Mouse (Mus musculus): ENCODE measurements around the gene Rnf41. TPM values are rescaled to one million over a fixed set of nuclear protein-coding genes. Genes with fewer than 3 reads are reported as not detected.

Rnf41 gene
- polyA plus RNA-seq (2015; fragmentation: Nextera tagmentation; extraction: Ambion mirVana): 28.0 and 29.6 TPM in 2 replicates

GRCm38 (mm10) chr10:128411211-128412054 lies at the start of gene Rnf41, which contains the start of gene Nabp2:
Gene Rnf41 (plus strand): TSS chr10:128411657.
Gene Nabp2 (minus strand): TSS chr10:128411492.

GRCm38 (mm10) chr10:128368402-128369217 lies 42.8 kb upstream of the Rnf41 start, which contains the start of gene Coq10a:
Gene Coq10a (minus strand): TSS chr10:128368997.

GRCm38 (mm10) chr10:128376455-128377211 lies 34.8 kb upstream of the Rnf41 start, which contains the start of gene Ankrd52:
Gene Ankrd52 (plus strand): TSS chr10:128377115.

DNA sequence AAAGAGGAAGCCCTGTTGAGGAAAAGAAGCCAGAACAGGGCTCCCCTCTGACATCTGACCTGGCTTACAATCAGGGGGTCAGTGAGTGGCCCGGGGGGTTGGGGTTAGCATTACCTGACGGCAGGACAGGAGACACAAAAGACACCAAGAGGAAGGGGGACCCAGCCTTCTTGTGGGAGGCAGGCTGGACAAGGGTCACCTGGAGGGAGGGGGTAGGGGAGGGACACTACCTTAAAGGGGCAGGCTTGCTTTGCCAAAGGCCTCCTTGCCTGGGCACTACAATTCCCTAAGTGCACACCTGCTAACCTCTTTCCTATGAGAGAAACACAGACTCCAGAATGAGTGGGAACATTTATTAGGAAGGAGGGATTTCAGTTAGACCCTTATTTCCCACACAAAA lies 10.4 kb upstream of the Rnf41 start, which contains the start of gene Slc39a5:
TSS of gene Slc39a5 (minus strand) at position 174 of the 400 bp plus-strand sequence.

GRCm38 (mm10) chr10:128458719-128459408 lies 47.4 kb downstream of the Rnf41 start, which contains the start of gene Smarcc2:
Gene Smarcc2 (plus strand): TSS chr10:128459248.

Small RNAs within 50 kb of the gene (microRNA-seq; reads per million reads assigned to microRNA genes)
- gene Gm25361 (ENCODE audit: borderline replicate concordance, insufficient number of aligned reads): not detected
- gene Gm26308 (ENCODE audit: borderline replicate concordance, insufficient number of aligned reads): not detected
- not detected for gene Mir6914 (ENCODE audit: borderline replicate concordance, insufficient number of aligned reads)
- gene Mir6915 (ENCODE audit: borderline replicate concordance, insufficient number of aligned reads): 1.4 reads per million
- not detected for gene Mir8105 (ENCODE audit: borderline replicate concordance, insufficient number of aligned reads)

Other genes with a start within 250 kb of the Rnf41 start
- 23.6 and 24.9 TPM in 2 replicates for gene Rbms2, start 231.4 kb upstream of the Rnf41 start, polyA plus RNA-seq (2015; fragmentation: Nextera tagmentation; extraction: Ambion mirVana)
- 2.2 and 2.7 TPM in 2 replicates for gene Gls2, start 217.2 kb upstream of the Rnf41 start, polyA plus RNA-seq (2015; fragmentation: Nextera tagmentation; extraction: Ambion mirVana)
- gene Spryd4, start 199.8 kb upstream of the Rnf41 start, polyA plus RNA-seq (2015; fragmentation: Nextera tagmentation; extraction: Ambion mirVana): 23.9 and 27.8 TPM in 2 replicates
- not detected in 2 replicates for gene Mip, start 185.8 kb upstream of the Rnf41 start, polyA plus RNA-seq (2015; fragmentation: Nextera tagmentation; extraction: Ambion mirVana)
- 14.5 and 19.1 TPM in 2 replicates for gene Timeless, start 179.6 kb upstream of the Rnf41 start, polyA plus RNA-seq (2015; fragmentation: Nextera tagmentation; extraction: Ambion mirVana)
- 0.97 and 1.8 TPM in 2 replicates for gene Apon, start 157.6 kb upstream of the Rnf41 start, polyA plus RNA-seq (2015; fragmentation: Nextera tagmentation; extraction: Ambion mirVana)
- 60.4 and 84.4 TPM in 2 replicates for gene Apof, start 143.0 kb upstream of the Rnf41 start, polyA plus RNA-seq (2015; fragmentation: Nextera tagmentation; extraction: Ambion mirVana)
- 14.1 and 24.5 TPM in 2 replicates for gene Stat2, start 141.1 kb upstream of the Rnf41 start, polyA plus RNA-seq (2015; fragmentation: Nextera tagmentation; extraction: Ambion mirVana)
- gene Il23a, start 112.9 kb upstream of the Rnf41 start, polyA plus RNA-seq (2015; fragmentation: Nextera tagmentation; extraction: Ambion mirVana): 0.14 and 0.21 TPM in 2 replicates
- gene Pan2, start 108.3 kb upstream of the Rnf41 start, polyA plus RNA-seq (2015; fragmentation: Nextera tagmentation; extraction: Ambion mirVana): 10.9 and 16.2 TPM in 2 replicates
- 400 and 428 TPM in 2 replicates for gene Cnpy2, start 89.2 kb upstream of the Rnf41 start, polyA plus RNA-seq (2015; fragmentation: Nextera tagmentation; extraction: Ambion mirVana)
- gene Cs, start 73.9 kb upstream of the Rnf41 start, polyA plus RNA-seq (2015; fragmentation: Nextera tagmentation; extraction: Ambion mirVana): 71.7 and 98.5 TPM in 2 replicates
- gene Coq10a, start 42.7 kb upstream of the Rnf41 start, polyA plus RNA-seq (2015; fragmentation: Nextera tagmentation; extraction: Ambion mirVana): 18.7 and 34.1 TPM in 2 replicates
- 6.2 and 9.2 TPM in 2 replicates for gene Ankrd52, start 34.5 kb upstream of the Rnf41 start, polyA plus RNA-seq (2015; fragmentation: Nextera tagmentation; extraction: Ambion mirVana)
- 1.5 and 1.7 TPM in 2 replicates for gene Slc39a5, start 10.4 kb upstream of the Rnf41 start, polyA plus RNA-seq (2015; fragmentation: Nextera tagmentation; extraction: Ambion mirVana)
- 66.1 and 77.6 TPM in 2 replicates for gene Nabp2, start 165 bp upstream of the Rnf41 start, polyA plus RNA-seq (2015; fragmentation: Nextera tagmentation; extraction: Ambion mirVana)
- 49.6 and 55.3 TPM in 2 replicates for gene Smarcc2, start 47.6 kb downstream of the Rnf41 start, polyA plus RNA-seq (2015; fragmentation: Nextera tagmentation; extraction: Ambion mirVana)
- gene Myl6, start 82.5 kb downstream of the Rnf41 start, polyA plus RNA-seq (2015; fragmentation: Nextera tagmentation; extraction: Ambion mirVana): 1,391 and 2,048 TPM in 2 replicates
- 1.8 and 4.1 TPM in 2 replicates for gene Myl6b, start 87.0 kb downstream of the Rnf41 start, polyA plus RNA-seq (2015; fragmentation: Nextera tagmentation; extraction: Ambion mirVana)
- gene Esyt1, start 114.2 kb downstream of the Rnf41 start, polyA plus RNA-seq (2015; fragmentation: Nextera tagmentation; extraction: Ambion mirVana): 18.3 and 25.7 TPM in 2 replicates
- gene Zc3h10, start 136.1 kb downstream of the Rnf41 start, polyA plus RNA-seq (2015; fragmentation: Nextera tagmentation; extraction: Ambion mirVana): 10.9 and 12.5 TPM in 2 replicates
- gene Rpl41, start 137.6 kb downstream of the Rnf41 start, polyA plus RNA-seq (2015; fragmentation: Nextera tagmentation; extraction: Ambion mirVana): 3,668 and 6,742 TPM in 2 replicates
- 61.0 and 89.3 TPM in 2 replicates for gene Pa2g4, start 154.3 kb downstream of the Rnf41 start, polyA plus RNA-seq (2015; fragmentation: Nextera tagmentation; extraction: Ambion mirVana)
- gene Erbb3, start 178.0 kb downstream of the Rnf41 start, polyA plus RNA-seq (2015; fragmentation: Nextera tagmentation; extraction: Ambion mirVana): 2.7 and 4.1 TPM in 2 replicates
- 691 and 706 TPM in 2 replicates for gene Rps26, start 215.1 kb downstream of the Rnf41 start, polyA plus RNA-seq (2015; fragmentation: Nextera tagmentation; extraction: Ambion mirVana)
- 2.3 and 2.9 TPM in 2 replicates for gene Ikzf4, start 234.3 kb downstream of the Rnf41 start, polyA plus RNA-seq (2015; fragmentation: Nextera tagmentation; extraction: Ambion mirVana)

All from adrenal gland, postnatal 0 days (tissue).